Mouse (Mus musculus) cortical plate, adult 2 months (tissue): ENCODE results near the gene Limk1. TPM values are rescaled to one million over a fixed set of nuclear protein-coding genes. Genes with fewer than 3 reads are reported as not detected.

Experiments
- H3K27ac ChIP-seq: fragments of 200-500 bp; 2 replicates; pipeline ENCODE4 v1.5.1; 2012; ENCODE audit warnings: low read length, control low read depth, inconsistent platforms; ENCODE audit not compliant: insufficient read depth
- H3K4me1 ChIP-seq: fragments of 200-500 bp; 2 replicates; pipeline ENCODE4 v1.6.1; 2011; ENCODE audit warnings: low read length; ENCODE audit not compliant: control insufficient read depth, insufficient read depth
- H3K4me3 ChIP-seq: fragments of 200-500 bp; 2 replicates; pipeline ENCODE4 v1.5.1; 2011; ENCODE audit warnings: mild to moderate bottlenecking, low read length, control low read depth; ENCODE audit not compliant: insufficient read depth
- CTCF ChIP-seq: fragments of 200-500 bp; IDR thresholded peaks from 2 replicates; pipeline ENCODE4 v1.5.1; 2011; ENCODE audit warnings: mild to moderate bottlenecking, control low read depth, low read length; ENCODE audit not compliant: insufficient read depth; ENCODE audit errors: extremely low read depth
- POLR2A ChIP-seq: fragments of 200-500 bp; IDR thresholded peaks from 2 replicates; pipeline ENCODE4 v1.6.1; 2011; ENCODE audit warnings: mild to moderate bottlenecking, low read length, control low read depth; ENCODE audit not compliant: insufficient read depth; ENCODE audit errors: extremely low read depth
- polyA plus RNA-seq: library from polyadenylated mRNA; depleted of rRNA; stranded (reverse); fragments of >200 nt; gene quantifications from 2 replicates; pipeline ENCODE4 v1.2.3, GENCODE M21; 2012

Gene Limk1
- polyA plus RNA-seq, 1 experiment, result 53.1 TPM

DNA sequence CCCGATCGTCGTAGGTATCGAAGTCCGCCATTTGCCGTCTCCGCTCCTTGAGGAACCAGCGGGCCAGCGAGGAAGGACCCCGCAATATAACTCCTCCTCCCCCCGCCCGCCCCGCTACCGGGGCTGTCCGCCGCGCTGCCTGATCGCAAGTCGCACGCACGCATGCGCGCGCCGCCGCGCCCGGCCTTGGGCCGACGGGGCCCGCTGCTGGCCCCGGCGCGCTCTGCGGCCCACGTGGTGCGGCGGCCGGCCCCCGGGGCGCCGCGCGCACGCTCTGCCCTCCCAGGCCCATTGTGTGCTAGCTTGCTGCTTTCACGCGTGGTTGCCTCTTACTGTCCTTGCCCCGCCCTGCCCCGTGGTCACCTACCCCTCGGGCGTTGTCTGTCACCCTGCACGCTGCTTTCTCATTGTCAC lies 49.1 kb downstream of the Limk1 start, which contains the start of gene Eif4h:
Eif4h (minus strand) TSS at position 222 of the 414 bp plus-strand sequence.
- Histone ChIP-seq H3K27ac (peak within 1 kb of the TSS; percentile 71), H3K4me1 (peaks cover 4% of the 10 kb centered on the region), H3K4me3 (peak within 1 kb of the TSS; percentile 53)
- TF ChIP-seq POLR2A (peak; percentile 90), CTCF (no peak)

GRCm38 (mm10) chr5:134638461-134639268 lies 49.7 kb downstream of the Limk1 start:
- TF ChIP-seq POLR2A, result no peak
- no peak for TF ChIP-seq CTCF

GRCm38 (mm10) chr5:134637820-134638367 lies 50.5 kb downstream of the Limk1 start:
- Histone ChIP-seq H3K4me1 (peaks cover 4% of the 10 kb centered on the region), H3K27ac (peak overlapping the region; percentile 71; the same call in 1 of the 2 replicates), H3K4me3 (peak overlapping the region; percentile 53)
- no peak for TF ChIP-seq POLR2A
- no peak for TF ChIP-seq CTCF

More at GRCm38 (mm10) chr5:134638461-134639268, 49.7 kb downstream of the Limk1 start:
- H3K4me1 ChIP-seq, result peaks cover 4% of the 10 kb centered on the region
- H3K27ac ChIP-seq, result peak overlapping the region; percentile 71
- H3K4me3 ChIP-seq, result peak overlapping the region; percentile 53

GRCm38 (mm10) chr5:134632841-134633240 lies 55.6 kb downstream of the Limk1 start:
- peaks cover 6% of the 10 kb centered on the region for H3K4me1 ChIP-seq
- no peak overlapping the region for H3K27ac ChIP-seq
- TF ChIP-seq POLR2A (no peak), CTCF (no peak)
- no peak overlapping the region for H3K4me3 ChIP-seq

- no peak overlapping the region for H3K27ac ChIP-seq
- TF ChIP-seq CTCF (no peak), POLR2A (no peak)
- H3K4me3 ChIP-seq, result no peak overlapping the region
- H3K4me1 ChIP-seq, result peaks cover 3% of the 10 kb centered on the region
Observed at GRCm38 (mm10) chr5:134630835-134631234, 57.6 kb downstream of the Limk1 start.

- Histone ChIP-seq H3K4me1 (peaks cover 3% of the 10 kb centered on the region), H3K4me3 (no peak overlapping the region), H3K27ac (no peak overlapping the region)
- TF ChIP-seq POLR2A (no peak), CTCF (no peak)
Observed at GRCm38 (mm10) chr5:134629508-134629907, 58.9 kb downstream of the Limk1 start.

DNA sequence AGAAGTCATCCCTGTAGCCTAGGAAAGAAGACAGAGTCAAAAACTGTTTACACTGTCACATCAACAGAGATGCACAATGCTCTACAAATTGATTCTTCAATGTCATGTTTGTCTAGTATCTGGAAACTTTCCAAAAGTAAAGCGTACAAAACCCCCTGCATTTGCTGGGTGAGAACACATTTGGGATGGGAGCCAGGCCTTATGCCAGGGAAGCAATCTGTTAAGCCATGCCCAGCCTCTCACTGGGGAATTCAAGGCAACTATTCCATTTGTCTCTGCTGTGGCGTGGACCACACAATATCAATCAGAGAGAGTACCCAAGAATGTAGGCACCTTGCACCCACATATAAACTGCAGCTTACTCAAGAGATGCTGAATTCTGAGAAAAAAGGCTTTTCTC lies 66.3 kb downstream of the Limk1 start:
- Histone ChIP-seq H3K4me3 (no peak overlapping the region), H3K27ac (no peak overlapping the region), H3K4me1 (peaks cover 3% of the 10 kb centered on the region; the same call in 1 of the 2 replicates)
- TF ChIP-seq CTCF (no peak), POLR2A (no peak)

GRCm38 (mm10) chr5:134621099-134621640 lies 67.2 kb downstream of the Limk1 start:
- Histone ChIP-seq H3K4me1 (peaks cover 3% of the 10 kb centered on the region; the same call in 1 of the 2 replicates), H3K27ac (peak overlapping the region; percentile 45), H3K4me3 (no peak overlapping the region)
- TF ChIP-seq CTCF, result no peak
- no peak for TF ChIP-seq POLR2A

- Histone ChIP-seq H3K4me1 (peaks cover 4% of the 10 kb centered on the region), H3K4me3 (no peak overlapping the region), H3K27ac (peak overlapping the region; percentile 45; the same call in 1 of the 2 replicates)
- no peak for TF ChIP-seq CTCF
Observed at GRCm38 (mm10) chr5:134620457-134620856, 67.9 kb downstream of the Limk1 start.

- Histone ChIP-seq H3K4me1 (peaks cover 4% of the 10 kb centered on the region), H3K4me3 (no peak overlapping the region), H3K27ac (no peak overlapping the region)
- TF ChIP-seq POLR2A, result no peak
- peak; percentile 93 for TF ChIP-seq CTCF
Observed at GRCm38 (mm10) chr5:134617071-134617470, 71.3 kb downstream of the Limk1 start.
